Mouse (Mus musculus) stomach, postnatal 0 days (tissue): ENCODE data around the gene Acot7. TPM values are rescaled to one million over a fixed set of nuclear protein-coding genes. Genes with fewer than 3 reads are reported as not detected.

ENCODE experiments used
- ATAC-seq: fragments of 200-750 bp; cut with Nextera tagmentation; 2 replicates; pipeline ENCODE4 v1.8.0; 2017; ENCODE audit not compliant: low FRiP score, low TSS enrichment
- DNase-seq: peaks from one replicate; pipeline ENCODE4 v3.0.0-alpha.2; 2016; ENCODE audit warnings: low spot score
- H3K27ac ChIP-seq: fragments of 300-500 bp; sonication (generic); replicated peaks from 2 replicates; pipeline ENCODE4 v1.5.1; 2014; ENCODE audit warnings: mild to moderate bottlenecking, control low read depth
- H3K27me3 ChIP-seq: fragments of 300-500 bp; sonication (generic); 2 replicates; pipeline ENCODE4 v1.6.1; 2014; ENCODE audit warnings: low read length; ENCODE audit not compliant: control insufficient read depth, insufficient read depth
- H3K36me3 ChIP-seq: fragments of 300-500 bp; sonication (generic); 2 replicates; pipeline ENCODE4 v1.6.1; 2014; ENCODE audit warnings: low read length, mixed read lengths; ENCODE audit not compliant: control insufficient read depth, insufficient read depth
- H3K4me1 ChIP-seq: fragments of 300-500 bp; sonication (generic); replicated peaks from 2 replicates; pipeline ENCODE4 v1.6.1; 2014; ENCODE audit warnings: antibody characterized with exemption; ENCODE audit not compliant: control insufficient read depth, insufficient read depth
- H3K4me2 ChIP-seq: fragments of 300-500 bp; sonication (generic); replicated peaks from 2 replicates; pipeline ENCODE4 v1.6.1; 2014; ENCODE audit warnings: low read depth, mild to moderate bottlenecking, control low read depth, moderate library complexity
- H3K4me3 ChIP-seq: fragments of 300-500 bp; sonication (generic); 2 replicates; pipeline ENCODE4 v1.5.1; 2014; ENCODE audit warnings: low read depth, low read length, control low read depth
- H3K9ac ChIP-seq: fragments of 300-500 bp; sonication (generic); 2 replicates; pipeline ENCODE4 v1.6.1; 2014; ENCODE audit warnings: mild to moderate bottlenecking, low read length, control low read depth, mixed read lengths
- H3K9me3 ChIP-seq: fragments of 300-500 bp; sonication (generic); 2 replicates; pipeline ENCODE4 v1.6.1; 2016; ENCODE audit warnings: low read length; ENCODE audit not compliant: control insufficient read depth
- CTCF ChIP-seq: IDR thresholded peaks from 2 replicates; pipeline ENCODE4 v1.5.1; 2016; ENCODE audit warnings: antibody characterized with exemption, low read depth, mild to moderate bottlenecking, moderate library complexity
- EP300 ChIP-seq: optimal IDR thresholded peaks from 2 replicates; pipeline ENCODE3; 2016; ENCODE audit warnings: antibody characterized with exemption
- WGBS: fragments of 180-500 bp; shearing (Covaris S2); extraction: QIAGEN DNeasy Blood & Tissue Kit; methylation state at CpG from one replicate; pipeline ENCODE4 v1.1.7; 2014; 5-methylcytosine and 5-hydroxymethylcytosine counted together
- polyA plus RNA-seq: library from polyadenylated mRNA; unstranded; fragments of >200 nt; fragmentation: Nextera tagmentation; extraction: Ambion mirVana; gene quantifications from 2 replicates; pipeline ENCODE4 v1.2.1, GENCODE M21; 2015

The Acot7 gene
- polyA plus RNA-seq, 1 experiment from 2014 or later: 55.0 TPM

DNA sequence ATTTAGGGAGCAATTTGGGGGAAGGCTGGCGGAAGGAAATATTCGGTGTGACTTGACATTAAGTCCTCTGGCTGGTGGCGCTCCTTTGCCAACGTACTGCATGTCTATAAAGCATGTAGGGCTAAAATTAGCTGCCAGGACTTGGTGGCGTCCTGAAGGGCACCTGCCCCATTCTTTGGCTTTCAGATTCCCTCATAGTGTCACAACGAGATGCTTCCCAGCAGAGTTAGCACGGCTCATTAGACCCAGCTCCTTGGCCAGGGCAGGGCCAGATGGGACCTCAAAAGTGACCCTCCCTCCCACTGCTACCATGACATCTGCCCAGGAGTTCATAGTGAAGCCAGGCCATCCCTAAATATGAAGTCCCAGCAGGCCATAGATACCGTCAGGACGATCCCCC, 92.7 kb downstream of the Acot7 start:
- no peaks in the 10 kb centered on the region; the same call in none of the 2 replicates for H3K4me1 ChIP-seq
- H3K36me3 ChIP-seq: no peaks in the 10 kb centered on the region
- no peak overlapping the region for H3K27ac ChIP-seq
- no peak overlapping the region for H3K4me2 ChIP-seq
- no peak overlapping the region for H3K4me3 ChIP-seq
- no peak for DNase-seq
- ATAC-seq: no peak
- H3K9me3 ChIP-seq: no peaks in the 10 kb centered on the region
- no peak for TF ChIP-seq EP300
- no peak for TF ChIP-seq CTCF
- H3K9ac ChIP-seq: no peak overlapping the region
- 86% methylated on average over 9 of the region's 9 CpGs for WGBS
- no peaks in the 10 kb centered on the region for H3K27me3 ChIP-seq

DNA sequence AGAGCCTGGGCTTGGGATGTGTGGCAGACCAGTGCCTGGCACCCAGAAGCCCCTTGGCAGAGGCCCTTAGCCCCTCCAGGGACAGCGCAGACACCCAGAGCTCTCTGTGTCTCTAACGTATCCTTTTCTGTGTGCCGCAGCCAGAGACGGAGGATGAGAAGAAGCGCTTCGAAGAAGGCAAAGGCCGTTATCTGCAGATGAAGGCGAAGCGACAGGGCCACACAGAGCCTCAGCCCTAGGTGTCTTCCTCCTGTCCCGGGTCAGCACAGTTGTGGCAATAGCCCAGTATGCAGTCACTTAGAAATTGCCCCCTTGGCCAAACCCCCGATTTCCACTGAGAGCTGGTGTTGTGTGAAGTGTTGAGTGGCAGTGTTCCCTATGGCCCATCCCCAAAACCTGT, 93.4 kb downstream of the Acot7 start:
- Histone ChIP-seq H3K4me1 (no peaks in the 10 kb centered on the region; the same call in none of the 2 replicates), H3K9me3 (no peaks in the 10 kb centered on the region), H3K27me3 (no peaks in the 10 kb centered on the region), H3K9ac (no peak overlapping the region), H3K4me3 (no peak overlapping the region), H3K27ac (no peak overlapping the region), H3K36me3 (no peaks in the 10 kb centered on the region), H3K4me2 (no peak overlapping the region)
- TF ChIP-seq CTCF: no peak
- no peak for TF ChIP-seq EP300
- no peak for ATAC-seq
- DNase-seq: no peak
- WGBS: 93% methylated on average over 11 of the region's 11 CpGs

DNA sequence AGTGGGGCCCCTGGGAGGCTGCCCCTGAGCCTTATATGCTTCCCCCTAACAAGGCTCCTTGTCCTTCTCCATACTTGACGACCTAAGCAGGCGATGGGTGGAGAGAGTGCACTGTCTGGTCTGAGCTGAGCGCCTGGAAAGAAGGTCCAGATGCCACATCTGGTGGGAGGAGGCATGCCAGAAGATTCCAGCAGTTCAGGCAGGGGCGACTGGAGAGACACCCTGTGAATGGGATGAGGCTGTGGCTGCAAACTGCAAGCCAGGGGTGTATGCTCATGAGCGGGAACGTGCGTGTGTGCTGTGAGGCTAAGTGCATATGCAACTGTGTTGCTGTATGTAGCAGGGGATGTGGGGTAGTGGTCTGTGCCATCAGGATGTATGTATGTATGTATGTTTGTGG, 94.1 kb downstream of the Acot7 start:
- Histone ChIP-seq H3K27ac (peak overlapping the region; percentile 49; the same call in 1 of the 2 replicates), H3K36me3 (no peaks in the 10 kb centered on the region), H3K9ac (no peak overlapping the region), H3K27me3 (no peaks in the 10 kb centered on the region), H3K4me2 (no peak overlapping the region), H3K4me3 (no peak overlapping the region), H3K9me3 (no peaks in the 10 kb centered on the region), H3K4me1 (no peaks in the 10 kb centered on the region; the same call in none of the 2 replicates)
- TF ChIP-seq EP300: no peak
- no peak for TF ChIP-seq CTCF
- no peak for ATAC-seq
- no peak for DNase-seq
- 48% methylated on average over 7 of the region's 7 CpGs for WGBS

DNA sequence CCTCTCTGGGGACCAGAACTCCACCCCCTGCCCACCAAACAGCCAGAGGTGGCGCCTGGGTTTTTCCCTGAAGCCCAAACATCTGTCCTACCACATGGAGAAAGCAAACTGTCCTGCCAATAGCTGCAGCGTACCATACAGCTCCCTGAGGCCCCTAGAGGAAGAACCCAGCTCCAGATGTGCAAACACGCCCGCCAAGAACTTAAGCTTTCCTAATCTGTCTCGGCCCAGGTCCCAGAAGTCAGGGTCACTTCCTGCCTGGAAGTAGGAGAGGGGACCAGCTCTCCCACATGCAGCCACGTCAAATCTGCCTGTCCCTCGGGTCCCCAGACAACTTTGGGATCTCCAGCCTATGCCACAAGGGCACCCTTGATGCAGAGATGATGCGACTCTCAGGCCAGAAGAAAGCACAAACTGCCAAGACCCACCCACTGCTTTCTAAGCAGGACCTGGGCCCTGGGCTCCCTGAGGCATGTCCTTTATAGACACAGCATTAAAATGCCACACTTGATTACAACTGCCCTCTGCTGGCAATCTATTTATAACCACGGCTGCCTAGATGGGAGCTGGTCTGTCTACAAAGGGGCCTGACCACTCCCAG, 94.6 kb downstream of the Acot7 start:
- H3K36me3 ChIP-seq: no peaks in the 10 kb centered on the region
- no peak overlapping the region for H3K4me2 ChIP-seq
- ATAC-seq (peak; percentile 39; the same call in 1 of the 2 replicates), DNase-seq (peak; percentile 35)
- WGBS: 24% methylated on average over 9 of the region's 9 CpGs
- H3K27ac ChIP-seq: peak overlapping the region; percentile 82
- no peaks in the 10 kb centered on the region for H3K27me3 ChIP-seq
- no peak overlapping the region for H3K9ac ChIP-seq
- TF ChIP-seq CTCF (peak; percentile 61), EP300 (no peak)
- no peaks in the 10 kb centered on the region for H3K9me3 ChIP-seq
- H3K4me3 ChIP-seq: no peak overlapping the region
- no peaks in the 10 kb centered on the region; the same call in none of the 2 replicates for H3K4me1 ChIP-seq

DNA sequence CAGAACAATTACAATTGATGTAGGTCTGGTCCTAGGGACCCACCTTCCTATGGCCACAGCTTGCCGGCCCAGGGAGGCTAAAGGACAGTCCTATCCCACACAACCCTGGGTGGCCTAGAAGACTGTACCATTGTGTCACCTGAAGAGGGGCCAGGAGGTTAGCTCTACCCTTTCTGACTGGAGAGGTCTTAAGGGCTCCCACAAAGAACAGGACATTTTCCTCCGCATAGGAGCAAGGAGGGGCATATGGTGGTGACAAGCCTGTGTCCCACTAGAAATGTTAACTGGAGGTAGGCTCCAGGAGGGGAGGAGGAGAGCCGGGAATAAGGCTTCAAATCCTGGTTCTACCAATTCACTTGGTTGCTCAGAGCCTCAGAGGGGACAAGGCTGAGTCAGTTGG, 95.3 kb downstream of the Acot7 start:
- H3K27ac ChIP-seq: peak overlapping the region; percentile 82
- no peak overlapping the region for H3K9ac ChIP-seq
- H3K4me3 ChIP-seq: no peak overlapping the region
- DNase-seq (no peak), ATAC-seq (no peak)
- no peaks in the 10 kb centered on the region for H3K27me3 ChIP-seq
- H3K4me2 ChIP-seq: no peak overlapping the region; the same call in 1 of the 2 replicates
- 38% methylated on average over 3 of the region's 3 CpGs for WGBS
- no peak for TF ChIP-seq EP300
- no peak for TF ChIP-seq CTCF
- H3K4me1 ChIP-seq: no peaks in the 10 kb centered on the region; the same call in none of the 2 replicates
- no peaks in the 10 kb centered on the region for H3K36me3 ChIP-seq
- H3K9me3 ChIP-seq: no peaks in the 10 kb centered on the region

DNA sequence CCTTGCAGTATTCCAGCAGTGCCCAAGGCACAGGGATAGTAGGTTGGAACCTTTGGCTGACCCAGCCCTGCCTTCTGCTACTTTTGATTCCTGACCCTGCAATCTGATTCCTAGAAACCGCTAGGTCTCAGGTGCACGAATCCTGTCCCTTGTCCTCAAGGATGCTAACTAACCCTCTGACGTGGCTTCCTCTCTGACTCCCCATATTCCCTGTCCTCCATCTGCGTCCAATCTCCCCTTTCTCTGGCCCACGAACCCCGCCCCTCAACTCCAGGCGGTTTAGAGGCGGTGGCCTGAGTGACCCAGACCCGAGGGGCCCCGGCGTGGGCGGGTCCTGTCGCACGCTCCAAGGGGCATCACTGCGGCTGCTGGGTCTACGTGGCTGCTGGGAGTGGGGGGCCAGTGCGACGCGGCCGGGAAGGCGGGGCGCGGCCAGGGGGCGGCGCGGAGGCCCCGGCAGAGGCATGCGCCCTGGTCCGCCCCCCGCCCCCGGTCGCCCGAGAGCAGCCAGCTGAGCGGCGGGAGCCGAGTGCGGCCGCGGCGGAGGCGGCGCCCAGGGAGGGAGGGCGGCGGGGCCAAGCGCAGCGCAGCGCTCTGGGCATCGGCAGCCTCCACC, 95.8 kb downstream of the Acot7 start, which contains the start of gene Gpr153:
Gene Gpr153, plus strand, starts transcription at position 612 of the 616 bp plus-strand sequence.
- H3K27ac ChIP-seq: peak within 1 kb of the TSS; percentile 82
- H3K4me1 ChIP-seq: no peaks in the 10 kb centered on the region; the same call in none of the 2 replicates
- peak within 1 kb of the TSS; percentile 83 for H3K4me2 ChIP-seq
- TF ChIP-seq EP300 (no peak), CTCF (no peak)
- H3K9ac ChIP-seq: peak within 1 kb of the TSS; percentile 76
- WGBS: 3% methylated on average over 19 of the region's 48 CpGs
- H3K36me3 ChIP-seq: no peaks in the 10 kb centered on the region
- ATAC-seq: peak; percentile 59; the same call in 1 of the 2 replicates
- no peaks in the 10 kb centered on the region for H3K9me3 ChIP-seq
- peak within 1 kb of the TSS; percentile 61 for H3K4me3 ChIP-seq
- peak; percentile 41 for DNase-seq
- no peaks in the 10 kb centered on the region for H3K27me3 ChIP-seq
